Mouse (Mus musculus): ENCODE measurements around the gene Try10. TPM values are rescaled to one million over a fixed set of nuclear protein-coding genes. Genes with fewer than 3 reads are reported as not detected.

Try10 gene
- not detected for total RNA-seq (2023)

DNA sequence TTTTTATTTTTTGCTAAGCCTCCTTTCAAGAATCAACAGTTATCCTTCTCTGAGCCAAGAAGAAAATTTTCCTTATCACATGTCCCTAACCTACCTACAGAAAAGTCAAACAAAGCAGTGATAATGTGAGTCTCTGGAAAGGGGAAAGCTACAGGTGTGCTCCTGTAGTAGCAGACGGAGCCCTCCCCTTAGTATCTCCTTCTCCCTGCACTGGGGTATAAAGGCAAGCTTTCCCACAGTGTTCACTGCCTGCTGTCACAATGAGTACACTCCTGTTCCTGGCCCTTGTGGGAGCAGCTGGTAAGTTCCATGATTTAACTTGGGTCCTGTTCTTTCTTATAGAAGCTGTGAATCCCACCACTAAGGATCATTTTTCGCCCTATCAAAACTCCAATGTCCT lies at the start of gene Try10:
Gene Try10 (plus strand): TSS at position 174 of the 400 bp plus-strand sequence.

DNA sequence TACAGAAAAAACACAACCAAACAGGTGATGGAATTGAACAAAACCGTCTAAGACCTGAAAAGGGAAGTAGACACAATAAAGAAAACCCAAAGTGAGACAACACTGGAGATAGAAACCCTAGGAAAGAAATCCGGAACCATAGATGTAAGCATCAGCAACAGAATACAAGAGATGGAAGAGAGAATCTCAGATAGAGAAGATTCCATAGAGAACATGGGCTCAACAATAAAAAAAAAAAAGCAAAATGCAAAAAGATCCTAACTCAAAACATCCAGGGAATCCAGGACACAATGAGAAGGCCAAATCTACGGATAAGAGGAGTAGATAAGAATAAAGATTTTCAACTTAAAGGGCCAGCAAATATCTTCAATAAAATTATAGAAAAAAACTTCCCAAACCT lies 37.2 kb upstream of the Try10 start, which contains the start of gene Try5:
Gene Try5 (minus strand): TSS at position 101 of the 400 bp plus-strand sequence.

DNA sequence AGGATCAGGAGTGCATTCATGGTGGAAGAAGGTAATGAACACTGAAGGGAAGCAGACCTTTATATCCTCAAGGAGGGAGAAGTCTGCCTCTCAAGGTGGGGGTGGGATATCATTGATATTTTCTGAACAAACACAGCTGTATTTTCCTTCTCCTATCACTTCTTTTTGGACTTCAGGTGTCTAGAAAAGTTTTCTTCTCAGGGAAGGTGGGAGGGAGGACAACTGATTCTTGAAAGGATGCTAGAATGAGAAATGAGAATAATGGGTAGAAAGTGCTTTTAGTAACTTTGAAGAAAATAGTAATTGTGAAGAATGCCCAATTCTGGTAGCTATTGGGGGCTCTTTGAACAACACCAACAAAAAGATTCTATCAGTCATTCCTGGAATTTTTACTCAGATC lies 23.7 kb downstream of the Try10 start, which contains the start of gene Prss3:
Gene Prss3 (minus strand): TSS at position 101 of the 400 bp plus-strand sequence.

DNA sequence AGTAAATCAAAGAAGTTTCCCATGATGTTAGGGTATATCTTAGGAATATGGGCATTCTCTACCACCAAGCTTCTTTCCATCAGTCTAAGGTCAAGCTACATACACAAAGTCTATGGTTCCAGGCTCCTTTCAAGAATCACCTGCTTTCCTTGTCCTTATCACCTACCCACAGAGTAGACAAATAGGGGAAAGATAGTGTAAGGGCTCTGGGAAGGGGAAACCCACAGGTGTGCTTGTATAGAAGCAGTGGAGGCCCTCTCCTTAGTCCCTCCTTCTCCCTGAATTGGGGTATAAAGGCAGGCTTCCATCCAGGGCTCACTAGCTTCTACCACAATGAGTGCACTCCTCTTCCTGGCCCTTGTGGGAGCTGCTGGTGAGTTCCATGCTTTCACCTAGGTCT lies 38.2 kb downstream of the Try10 start, which contains the start of gene Gm5771:
Gene Gm5771 (plus strand): TSS at position 301 of the 400 bp plus-strand sequence.

Other genes starting within 250 kb of the Try10 start
- not detected for gene Try4, start 51.8 kb upstream of the Try10 start, total RNA-seq (2023)
- not detected for gene Try5, start 37.3 kb upstream of the Try10 start, total RNA-seq (2023)
- not detected for gene Prss3, start 23.6 kb downstream of the Try10 start, total RNA-seq (2023)
- gene Gm5771, start 38.3 kb downstream of the Try10 start, total RNA-seq (2023), result not detected
- gene Gm10334, start 92.0 kb downstream of the Try10 start, total RNA-seq (2023), result not detected
- not detected for gene Prss1, start 104.8 kb downstream of the Try10 start, total RNA-seq (2023)
- gene Prss2, start 167.7 kb downstream of the Try10 start, total RNA-seq (2023), result not detected

All from B cell, adult 67 days (primary cell).